Mouse (Mus musculus): ENCODE measurements around the gene Akap12. TPM values are rescaled to one million over a fixed set of nuclear protein-coding genes. Genes with fewer than 3 reads are reported as not detected.

The Akap12 gene
- total RNA-seq, 2 experiments from 2014 or later, result 10.0 to 13.0 TPM

DNA sequence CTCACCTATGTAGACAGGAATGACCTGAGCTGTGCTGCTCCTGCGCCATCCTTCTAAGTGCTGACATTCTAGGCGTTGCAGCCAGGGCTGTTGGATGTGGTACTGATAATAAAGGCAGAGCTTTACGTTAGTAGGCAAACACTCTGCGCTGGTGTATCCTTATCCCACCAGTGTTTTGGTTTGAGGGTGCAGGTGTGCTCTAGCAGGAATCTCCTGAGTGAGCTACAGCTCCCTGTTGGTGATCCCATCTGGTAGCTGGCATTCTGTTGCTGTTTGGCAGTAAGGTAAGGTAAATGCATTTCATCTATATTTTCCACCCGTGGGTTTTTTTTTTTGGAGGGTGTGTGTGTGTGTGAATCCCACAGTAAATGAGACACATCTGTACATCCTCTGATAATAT is 131.9 kb downstream of the Akap12 start:
- no peak for DNase-seq

DNA sequence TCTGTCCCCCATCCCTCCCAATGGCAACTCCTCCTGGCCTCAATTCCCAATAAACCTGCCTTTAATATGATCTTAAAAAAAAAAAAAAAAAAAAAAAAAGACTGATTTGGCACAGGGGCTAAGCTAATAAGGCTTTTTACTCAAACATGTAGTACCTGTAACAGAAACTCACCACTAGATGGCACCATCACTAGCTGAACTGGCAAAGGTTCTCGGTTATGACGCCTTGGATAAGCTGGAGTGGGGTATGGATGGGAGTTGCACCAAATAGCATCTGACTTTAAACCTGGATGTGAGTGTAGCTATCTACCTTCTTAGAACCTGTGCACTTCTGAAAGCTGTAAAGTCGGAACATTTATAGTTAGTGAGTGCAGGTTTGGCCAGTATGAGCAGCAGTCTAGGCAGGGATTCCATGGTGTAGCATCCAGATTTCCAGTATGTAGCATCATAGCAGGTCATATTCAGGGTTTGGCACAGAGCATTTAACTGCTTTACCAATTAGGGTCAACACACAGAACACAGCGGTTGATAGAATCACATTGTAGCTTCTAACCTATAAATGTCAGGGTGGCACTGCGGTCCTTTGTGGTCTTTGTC is 138.8 kb downstream of the Akap12 start:
- no peak for DNase-seq

DNA sequence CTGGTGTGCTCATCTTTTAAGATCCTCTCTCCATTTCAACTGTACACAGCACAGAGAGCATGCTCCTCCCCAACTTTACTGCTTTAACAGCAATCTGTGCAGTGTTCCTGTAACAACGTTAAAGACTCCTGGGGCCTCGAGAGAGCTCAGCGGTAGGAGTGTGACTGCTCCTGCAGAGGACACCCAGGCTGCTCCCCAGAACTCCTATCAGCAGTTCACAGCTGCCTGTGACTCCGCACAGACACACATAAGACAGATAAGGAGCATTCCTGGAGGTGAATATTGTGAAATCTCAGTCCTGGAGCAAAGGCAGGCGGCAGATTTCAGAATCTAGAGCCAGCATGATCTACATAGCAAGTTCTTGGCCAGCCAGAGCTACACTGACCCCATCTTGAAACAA is 139.3 kb downstream of the Akap12 start:
- no peak for DNase-seq

DNA sequence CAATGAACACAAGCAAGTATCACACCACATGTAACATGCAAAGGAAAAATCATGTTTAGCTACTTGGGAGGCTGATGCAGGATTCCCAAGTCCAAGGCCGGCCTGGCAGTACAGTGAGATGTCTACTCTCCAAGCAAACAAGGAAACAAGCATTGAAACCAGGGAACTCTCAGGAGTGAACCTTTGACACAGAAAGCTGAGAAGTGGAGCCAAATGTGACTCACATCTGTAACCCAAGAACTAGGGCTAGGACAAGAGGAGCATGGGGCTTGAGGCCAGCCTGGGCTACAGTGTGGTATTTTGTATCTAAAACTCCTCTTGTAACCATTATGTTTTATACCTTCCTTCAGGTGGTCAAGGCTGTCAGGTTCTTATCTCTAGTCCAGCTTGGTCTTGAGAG is 141.0 kb downstream of the Akap12 start:
- DNase-seq, result no peak

Other genes starting within 250 kb of the Akap12 start
- 1 to 10 TPM; 4.6 to 4.8 TPM for gene Zbtb2, start 121.7 kb downstream of the Akap12 start, total RNA-seq (2021)
- 10 to 100 TPM; 38.2 to 39.9 TPM for gene Rmnd1, start 166.0 kb downstream of the Akap12 start, total RNA-seq (2021)
- gene Armt1, start 166.1 kb downstream of the Akap12 start, total RNA-seq (2021), result 10 to 100 TPM in 1 of 2 experiments, 1 to 10 TPM in 1; 9.8 to 11.1 TPM
- gene Ccdc170, start 216.1 kb downstream of the Akap12 start, total RNA-seq (2021), result under 1 TPM; 0.28 to 0.38 TPM

Data from gastrocnemius, postnatal 25 days (tissue).